Mouse (Mus musculus) large intestine, adult 2 months (tissue): ENCODE measurements around the gene Gm11096. TPM values are rescaled to one million over a fixed set of nuclear protein-coding genes. Genes with fewer than 3 reads are reported as not detected.

ENCODE experiments used
- DNase-seq: peaks from one replicate; pipeline ENCODE4 v3.0.0-alpha.2; 2012; ENCODE audit warnings: low read depth, low spot score
- WGBS: fragments of 180-500 bp; shearing (Covaris S2); methylation state at CpG from one replicate; pipeline ENCODE4 v1.1.7; 2018; 5-methylcytosine and 5-hydroxymethylcytosine counted together
- polyA plus RNA-seq: library from polyadenylated mRNA; depleted of rRNA; stranded (reverse); fragments of >200 nt; gene quantifications from 2 replicates; pipeline ENCODE4 v1.2.3, GENCODE M21; 2012; rRNA removed

The Gm11096 gene
- not detected in 2 replicates for polyA plus RNA-seq

DNA sequence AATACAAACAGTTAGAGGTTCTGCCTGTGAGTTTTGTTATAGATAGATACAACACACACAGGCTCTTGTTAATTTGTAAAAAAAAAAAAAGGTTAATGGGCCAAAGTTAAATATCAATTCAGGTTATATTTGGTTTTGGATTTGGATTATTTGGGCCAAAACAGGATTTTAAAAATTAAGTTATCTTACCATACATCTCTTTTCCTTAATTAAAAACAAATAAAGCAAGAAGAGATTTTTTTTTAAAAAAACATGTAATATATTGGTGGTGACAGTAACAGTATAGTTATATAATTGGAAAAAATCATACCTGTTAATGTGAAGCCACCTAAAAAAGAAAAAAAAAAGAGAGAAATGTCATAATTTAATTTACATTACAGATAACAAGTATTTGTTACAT is at the start of gene Gm11096:
Gene Gm11096 (plus strand): TSS at position 301 of the 400 bp plus-strand sequence.
- DNase-seq: no peak

DNA sequence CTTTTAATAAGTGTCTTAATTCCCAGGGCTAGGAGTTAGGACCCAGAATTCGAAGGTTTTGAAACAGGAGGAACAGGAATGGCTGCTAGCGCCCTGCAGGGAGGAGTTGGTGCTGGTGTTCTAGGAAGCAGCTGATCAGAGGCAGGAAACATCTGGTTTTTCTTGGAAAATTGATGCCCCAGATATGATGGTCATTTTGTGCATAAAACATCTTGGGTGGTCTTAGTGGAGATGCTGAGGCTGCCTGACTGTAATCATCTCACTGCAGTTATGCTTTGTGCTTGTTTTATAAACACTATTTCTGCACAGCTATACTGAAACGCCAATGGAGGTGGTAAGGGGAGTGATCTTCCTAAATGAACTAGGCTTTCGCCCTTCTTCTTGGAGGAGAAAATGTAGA is 48.5 kb upstream of the Gm11096 start:
- no peak for DNase-seq
- 66% methylated on average over 4 of the region's 4 CpGs for WGBS

DNA sequence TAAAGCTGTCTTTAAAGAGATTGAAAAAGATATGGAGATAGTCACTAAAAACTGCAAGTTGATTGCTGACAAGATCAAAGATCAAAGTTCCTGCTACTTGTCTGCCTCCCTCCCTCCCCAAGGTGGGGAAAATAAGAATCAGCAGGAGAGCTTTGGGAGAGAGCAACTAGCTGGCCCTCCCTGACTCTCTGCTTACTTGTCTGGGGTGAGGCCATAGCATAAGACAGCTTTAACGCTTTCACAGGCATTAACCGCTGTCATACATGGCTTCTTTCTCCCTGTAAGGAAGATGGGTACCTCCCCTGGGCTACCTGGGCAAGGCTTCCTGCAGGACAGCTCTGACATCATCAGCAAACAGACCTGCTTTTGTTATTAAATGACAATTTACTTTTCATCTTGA is 47.4 kb upstream of the Gm11096 start:
- no peak for DNase-seq
- 35% methylated on average over 2 of the region's 2 CpGs for WGBS

DNA sequence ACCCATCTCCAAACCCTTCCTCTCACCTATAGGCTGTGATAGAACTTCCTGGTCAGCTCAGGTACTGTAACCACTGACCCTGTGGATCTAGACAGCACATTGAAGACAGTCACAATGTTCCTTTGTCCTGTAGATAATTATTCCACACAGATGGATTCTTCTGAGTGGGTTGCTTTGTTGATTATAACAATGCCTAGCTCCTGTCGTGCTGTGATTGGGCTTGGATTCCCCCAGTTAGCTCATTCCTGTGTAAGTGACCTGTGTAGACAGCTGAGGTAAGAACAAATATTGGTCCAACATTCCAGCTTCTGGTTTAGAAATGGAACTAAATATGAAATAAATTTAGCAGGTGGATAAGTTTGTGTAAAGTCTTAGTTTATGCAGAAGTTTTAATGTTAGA is 44.1 kb upstream of the Gm11096 start:
- WGBS: 62% methylated on average over 1 of the region's 1 CpGs
- DNase-seq: no peak

DNA sequence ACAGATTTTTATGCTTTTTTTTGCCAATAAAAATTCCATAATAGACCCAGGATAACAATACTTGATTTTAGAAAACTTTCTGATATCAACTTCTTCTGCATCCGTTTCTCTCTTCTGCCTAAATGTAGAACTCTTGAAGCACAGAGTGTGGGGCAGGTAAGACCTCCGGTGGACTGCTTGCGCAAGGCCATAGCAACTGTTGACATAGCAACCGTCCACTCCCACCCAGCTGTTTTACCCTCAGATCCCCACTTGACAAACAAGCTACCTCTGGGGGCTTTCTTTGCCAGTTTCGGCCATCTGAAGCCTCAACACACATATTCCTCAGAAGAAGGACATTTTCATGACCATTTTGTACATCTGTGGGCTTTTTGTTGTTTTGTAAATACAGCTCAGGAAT is 41.2 kb upstream of the Gm11096 start:
- DNase-seq: no peak
- WGBS: 39% methylated on average over 5 of the region's 5 CpGs

DNA sequence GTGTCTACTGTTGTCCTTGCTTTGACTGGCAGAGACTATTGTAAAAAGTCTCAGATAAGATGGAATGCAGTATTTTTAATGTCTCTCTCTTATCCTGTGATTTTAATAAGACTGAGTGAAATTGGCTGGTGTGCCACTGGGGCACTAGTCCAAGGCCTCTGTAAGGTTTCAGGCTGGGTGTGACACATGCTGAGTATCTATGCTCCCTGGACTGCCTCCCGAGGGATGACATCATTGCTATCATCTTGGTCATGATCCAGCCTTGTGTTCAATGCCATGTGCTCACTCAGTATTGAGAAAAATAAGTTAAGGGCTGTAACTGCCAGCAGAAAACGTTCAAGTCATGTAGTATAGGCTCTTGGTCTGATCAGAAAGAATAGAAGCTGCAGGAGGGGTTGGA is 38.9 kb upstream of the Gm11096 start:
- WGBS: 17% methylated on average over 2 of the region's 2 CpGs
- peak; percentile 4 for DNase-seq

DNA sequence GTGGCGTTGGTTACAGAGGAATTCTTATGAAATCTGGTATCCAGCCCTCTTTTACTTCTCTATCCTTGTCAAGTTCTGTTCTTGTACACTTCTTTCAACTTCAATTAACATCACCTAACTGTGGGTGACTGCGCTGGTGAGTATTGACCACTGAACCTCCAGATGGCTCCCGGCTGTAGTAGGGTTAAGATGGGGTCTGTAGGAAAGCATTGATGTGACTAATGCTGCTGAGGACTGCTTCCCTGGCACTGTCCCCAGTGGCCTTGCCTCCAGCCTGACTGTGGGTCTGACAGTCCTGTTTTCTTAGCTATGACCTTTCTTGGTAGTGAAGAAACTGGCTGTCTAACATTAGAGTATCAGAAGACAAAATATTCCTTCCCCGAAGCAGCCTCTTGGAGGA is 38.4 kb upstream of the Gm11096 start:
- DNase-seq: no peak
- 74% methylated on average over 4 of the region's 4 CpGs for WGBS

DNA sequence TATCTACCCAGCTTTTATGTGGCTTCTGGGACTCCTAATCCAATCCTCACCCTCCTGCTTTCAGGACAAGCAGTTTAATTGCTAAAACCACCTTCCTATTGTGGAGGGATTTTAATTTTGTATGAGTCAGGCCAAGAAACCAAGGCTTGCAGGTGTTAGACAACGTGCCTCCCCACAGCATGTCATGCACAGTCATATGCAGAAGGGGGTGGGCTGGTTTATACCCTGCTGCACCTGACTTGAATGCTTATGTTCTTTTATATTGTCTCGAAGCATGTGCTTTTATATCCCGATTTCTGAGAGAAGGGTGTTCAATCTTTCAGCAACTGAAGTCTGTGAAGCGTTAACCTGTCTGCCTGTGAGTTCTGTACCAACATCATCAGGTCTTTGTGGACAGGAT is 37.3 kb upstream of the Gm11096 start:
- 83% methylated on average over 4 of the region's 4 CpGs for WGBS
- no peak for DNase-seq

DNA sequence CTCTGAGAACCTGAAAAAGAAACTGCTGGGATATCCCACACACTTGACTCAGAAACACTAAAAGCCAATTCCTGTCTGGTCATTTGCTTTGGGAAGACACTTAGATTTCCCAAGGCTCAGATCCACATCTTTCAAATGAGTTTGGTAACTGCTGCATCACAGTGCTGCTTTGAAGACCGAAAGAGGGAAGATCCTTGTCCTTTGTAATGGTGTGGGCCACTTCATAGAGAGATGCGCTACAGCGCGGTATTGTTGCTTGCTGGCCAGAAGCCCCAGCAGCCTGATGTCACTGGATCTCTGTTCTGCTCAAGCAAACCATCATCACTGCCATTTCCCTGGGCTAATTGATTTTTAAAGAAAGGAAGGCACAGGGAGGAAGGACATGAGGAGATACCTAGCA is 28.8 kb upstream of the Gm11096 start:
- 59% methylated on average over 4 of the region's 4 CpGs for WGBS
- DNase-seq: no peak

DNA sequence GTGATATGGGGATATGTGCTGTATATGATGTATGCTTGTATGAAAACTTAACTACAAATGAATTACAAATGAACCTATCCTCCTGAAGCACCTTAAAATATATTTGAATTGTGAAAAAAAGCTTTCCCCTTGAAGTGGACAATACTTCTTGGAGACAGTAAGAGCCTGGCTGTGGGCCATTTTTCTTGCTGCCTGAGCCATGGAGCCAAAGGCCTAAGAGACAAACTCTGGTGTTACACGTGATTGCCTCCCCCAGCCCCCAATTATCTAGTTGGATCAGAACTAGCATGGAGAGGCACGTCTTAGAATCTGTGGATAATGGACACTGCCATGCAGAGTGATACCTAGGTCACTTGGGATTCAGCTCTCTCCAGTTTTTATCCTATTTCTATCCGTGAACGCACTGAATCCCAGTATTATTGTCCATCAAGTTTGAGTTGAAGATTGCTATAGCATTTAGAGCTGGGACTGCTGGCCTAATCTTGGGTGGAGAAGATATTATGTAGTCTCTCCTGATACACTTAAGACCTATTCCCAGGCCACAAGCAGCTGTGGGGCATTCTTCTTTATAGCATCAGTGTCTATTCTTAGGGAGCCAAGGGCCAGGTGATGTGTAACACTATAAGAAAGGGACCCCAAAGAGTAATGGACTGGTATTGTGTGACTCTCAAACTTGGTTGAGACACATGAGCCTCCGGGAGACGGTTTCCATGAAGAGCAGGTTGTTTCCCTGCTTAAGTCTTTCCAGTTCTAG is 25.0 kb upstream of the Gm11096 start:
- WGBS: 87% methylated on average over 6 of the region's 6 CpGs
- DNase-seq: no peak

DNA sequence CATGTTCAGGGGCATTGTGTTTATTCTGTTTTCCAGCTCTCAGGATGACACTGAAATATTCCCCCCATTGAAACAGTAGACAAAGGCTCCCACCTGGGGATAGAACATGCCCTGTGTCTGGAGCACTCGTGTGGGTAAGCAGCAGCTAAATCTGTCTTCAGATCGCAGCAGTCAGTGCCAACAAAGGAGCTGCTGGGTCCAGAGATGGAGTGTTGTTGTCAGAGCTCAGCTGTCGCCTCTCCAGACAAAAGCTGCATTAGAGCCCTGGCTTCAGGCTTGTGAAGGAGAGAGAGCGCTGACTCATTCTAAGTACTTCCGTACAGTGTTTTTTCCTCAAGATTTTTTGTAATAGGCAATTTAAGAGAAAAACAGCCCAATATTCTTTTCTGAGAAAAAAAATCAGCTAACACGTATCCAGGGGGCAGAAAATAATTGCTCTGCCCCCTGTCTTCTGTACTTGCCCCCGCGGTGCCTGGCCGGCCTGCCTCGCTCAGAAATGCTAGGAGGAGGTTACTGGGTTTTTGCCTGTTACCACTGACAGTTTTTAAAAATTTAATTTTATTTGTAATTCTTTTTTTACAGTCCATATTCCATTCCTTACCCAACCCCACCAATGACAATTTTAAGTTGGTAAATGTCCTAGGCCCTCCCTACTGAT is 21.6 kb upstream of the Gm11096 start:
- DNase-seq: no peak
- 82% methylated on average over 10 of the region's 10 CpGs for WGBS

DNA sequence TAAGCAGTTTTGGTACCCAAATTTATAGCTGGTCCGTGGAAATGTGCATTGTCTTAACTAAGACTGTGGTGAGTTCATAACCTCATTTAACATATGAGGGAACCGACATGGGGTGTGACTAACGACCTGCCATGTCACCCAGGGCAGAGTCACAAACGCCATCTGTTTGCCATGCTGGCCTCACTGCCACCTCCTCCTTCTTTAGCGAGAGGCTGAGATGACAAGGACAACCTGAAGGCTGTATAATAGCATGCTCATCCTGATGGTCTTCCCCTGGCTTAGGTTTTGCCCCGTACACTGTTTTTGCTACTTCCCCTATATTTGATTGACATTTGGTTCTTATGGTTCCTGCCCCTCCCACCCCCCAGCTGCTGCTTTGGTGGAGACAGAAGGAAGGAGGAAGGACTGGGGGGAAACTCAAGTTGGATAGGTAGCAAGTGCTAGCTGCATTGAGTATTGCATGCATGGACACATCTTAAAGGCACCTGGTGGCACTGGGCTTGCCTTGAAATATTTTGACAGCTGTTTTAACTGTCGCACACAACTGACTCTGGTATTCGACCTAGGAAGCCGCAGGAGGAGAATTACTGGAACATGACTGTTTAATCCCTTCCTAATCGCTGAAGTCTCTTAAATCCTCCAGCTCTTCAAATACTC is 17.2 kb upstream of the Gm11096 start:
- WGBS: 54% methylated on average over 10 of the region's 10 CpGs
- no peak for DNase-seq

DNA sequence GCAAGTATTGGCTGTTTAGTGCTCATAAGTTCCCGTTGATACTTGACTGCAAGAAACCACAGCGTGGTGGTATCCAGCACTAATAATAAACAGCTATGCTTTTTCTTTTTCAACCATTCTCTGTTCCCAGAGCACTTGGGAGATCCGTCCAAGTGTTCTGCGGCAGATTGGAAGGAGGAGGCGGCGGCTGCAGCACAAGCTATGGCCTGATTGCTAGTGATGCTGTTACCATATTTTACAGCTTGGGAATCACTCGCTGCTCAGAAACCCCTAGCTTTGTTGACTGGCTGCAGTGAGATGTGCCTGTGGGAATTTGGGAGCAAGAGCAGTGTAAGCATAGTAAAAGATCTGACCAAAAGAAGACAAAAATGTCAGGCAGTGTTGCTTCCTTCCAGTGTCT is 14.3 kb upstream of the Gm11096 start:
- no peak for DNase-seq
- WGBS: 77% methylated on average over 7 of the region's 7 CpGs

DNA sequence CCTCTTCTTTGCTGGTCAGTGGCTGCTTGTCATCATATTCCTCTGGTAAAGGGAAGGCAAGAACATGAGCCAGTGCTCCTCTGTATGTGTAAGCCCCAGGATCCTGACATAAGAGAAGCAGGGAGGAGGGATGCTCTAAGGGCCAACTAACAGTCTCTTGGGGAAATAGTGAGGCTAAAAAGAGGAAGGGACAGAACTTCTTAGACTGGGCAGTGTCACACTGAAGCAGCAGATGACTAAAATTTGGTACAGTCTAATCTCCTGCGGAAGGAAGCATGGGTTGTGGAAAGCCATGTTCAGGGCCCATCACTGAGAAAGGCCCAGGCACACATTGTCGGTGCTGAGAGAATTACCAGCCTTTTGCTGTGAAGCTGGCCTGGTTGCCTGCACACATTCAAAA is 8.8 kb upstream of the Gm11096 start:
- no peak for DNase-seq
- 89% methylated on average over 2 of the region's 2 CpGs for WGBS

DNA sequence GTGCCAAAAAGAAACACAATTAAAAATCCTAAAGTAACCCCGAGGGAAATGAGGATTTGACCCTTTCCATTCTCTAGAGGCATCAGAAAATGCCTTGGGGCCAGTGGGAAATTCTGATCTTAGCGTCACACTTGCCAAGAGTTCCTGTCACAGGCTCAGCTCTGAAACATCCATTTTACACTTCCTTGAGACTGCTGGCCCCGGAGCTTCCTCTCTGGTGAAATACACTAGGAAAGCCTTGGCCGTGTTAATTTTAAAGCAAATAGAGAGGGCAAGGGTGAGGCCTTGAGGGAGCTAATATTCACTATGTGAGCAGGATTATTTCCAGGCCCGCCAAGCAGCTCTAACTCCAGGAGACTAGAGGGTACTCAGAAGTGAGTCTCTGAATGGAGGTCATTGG is 8.4 kb upstream of the Gm11096 start:
- WGBS: 34% methylated on average over 5 of the region's 5 CpGs
- no peak for DNase-seq

DNA sequence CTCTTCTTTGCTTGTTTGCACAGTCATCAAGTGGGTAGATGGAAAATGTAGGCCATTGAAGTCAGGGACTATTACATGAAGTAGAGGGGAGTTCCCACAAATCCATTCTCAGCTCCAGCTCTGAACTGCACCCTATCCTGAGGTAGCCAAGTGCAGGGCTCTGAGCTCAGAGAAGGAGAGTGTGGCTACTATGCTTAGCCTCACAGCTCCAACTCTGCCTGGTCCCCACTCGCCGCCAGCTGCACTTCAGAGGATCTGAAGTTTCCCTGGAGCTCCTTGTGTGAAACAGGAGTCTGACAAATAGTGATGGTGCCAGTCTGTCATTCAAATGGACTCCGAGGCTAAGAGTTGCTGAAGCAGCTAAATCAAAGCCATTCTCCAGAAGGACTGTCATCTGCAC is 13.7 kb downstream of the Gm11096 start:
- no peak for DNase-seq
- WGBS: 69% methylated on average over 3 of the region's 3 CpGs

DNA sequence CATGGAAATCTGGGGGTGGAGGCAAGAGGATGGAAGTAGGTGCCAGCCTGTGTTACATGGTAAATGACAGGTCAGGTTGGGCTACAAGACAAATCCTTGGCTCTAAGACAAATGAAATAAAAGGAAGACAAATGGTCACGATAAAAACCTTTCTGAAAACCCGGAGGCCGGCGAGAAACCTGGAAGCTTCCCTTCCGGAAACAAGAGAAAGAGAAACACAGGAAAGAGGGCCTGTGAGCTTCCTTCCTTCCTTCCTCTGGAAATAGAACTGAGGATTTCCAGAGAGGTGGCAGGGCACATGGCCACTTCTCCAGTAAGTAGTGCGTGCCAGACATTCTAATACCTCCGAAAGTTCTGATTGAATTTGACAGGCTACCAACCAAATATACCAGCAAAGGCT is 14.4 kb downstream of the Gm11096 start:
- no peak for DNase-seq
- 74% methylated on average over 7 of the region's 7 CpGs for WGBS

DNA sequence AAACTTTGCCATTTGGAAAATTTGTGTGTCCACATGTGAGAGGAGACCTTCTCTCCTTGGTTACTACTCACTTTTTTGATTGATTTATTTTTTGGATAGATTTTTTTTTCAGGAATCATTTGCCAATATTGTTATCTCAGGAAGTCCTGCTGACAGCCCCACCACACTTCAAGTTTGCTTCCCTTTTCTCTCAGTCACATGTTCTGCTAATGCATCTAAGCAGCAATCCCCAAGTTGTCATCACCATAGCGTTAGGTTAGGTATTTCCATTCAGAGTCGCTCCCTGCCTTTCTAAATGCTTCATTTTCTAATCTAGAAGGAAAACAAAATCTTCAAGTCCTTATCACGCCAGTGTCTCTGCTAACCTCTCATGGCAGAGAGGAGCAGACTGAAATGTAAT is 17.8 kb downstream of the Gm11096 start:
- WGBS: 93% methylated on average over 3 of the region's 3 CpGs
- DNase-seq: no peak

DNA sequence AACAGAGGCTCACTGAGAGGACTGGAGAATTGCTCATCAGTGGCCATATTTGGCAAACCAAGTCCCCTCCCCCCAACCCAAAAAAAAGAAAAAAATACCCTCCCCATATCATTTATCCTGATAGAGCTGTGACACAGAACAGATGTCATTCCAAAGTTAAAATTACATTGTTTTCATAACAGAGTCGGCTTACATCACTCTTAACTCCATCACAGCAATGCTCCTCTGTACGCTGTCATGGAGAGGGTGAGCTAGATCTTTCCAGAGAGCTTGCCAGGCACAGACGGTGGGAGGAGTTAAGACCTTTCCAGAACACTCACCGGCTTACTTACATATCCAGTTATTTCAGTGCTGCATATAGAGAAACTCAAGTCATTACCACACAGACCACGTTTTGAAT is 27.4 kb downstream of the Gm11096 start:
- WGBS: 69% methylated on average over 5 of the region's 5 CpGs
- no peak for DNase-seq

DNA sequence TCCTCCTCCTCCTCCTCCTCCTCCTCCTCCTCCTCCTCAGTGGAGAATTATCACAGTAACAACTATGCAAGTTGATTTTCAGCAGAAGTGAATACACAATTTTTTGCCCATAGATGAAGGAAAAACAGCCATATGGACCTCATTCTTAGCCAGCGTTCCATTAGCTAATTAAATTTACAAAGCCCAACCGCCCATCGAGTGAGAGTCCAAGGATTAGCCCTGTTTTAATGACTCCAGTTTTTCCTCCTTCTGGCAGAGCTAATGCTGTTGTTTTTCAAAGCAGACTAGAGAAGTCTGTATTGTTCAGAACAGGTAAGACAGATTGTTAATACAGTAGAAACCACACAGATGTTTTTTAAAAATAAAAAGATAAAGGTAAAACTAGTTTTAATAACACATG is 31.8 kb downstream of the Gm11096 start:
- 55% methylated on average over 3 of the region's 3 CpGs for WGBS
- DNase-seq: no peak

DNA sequence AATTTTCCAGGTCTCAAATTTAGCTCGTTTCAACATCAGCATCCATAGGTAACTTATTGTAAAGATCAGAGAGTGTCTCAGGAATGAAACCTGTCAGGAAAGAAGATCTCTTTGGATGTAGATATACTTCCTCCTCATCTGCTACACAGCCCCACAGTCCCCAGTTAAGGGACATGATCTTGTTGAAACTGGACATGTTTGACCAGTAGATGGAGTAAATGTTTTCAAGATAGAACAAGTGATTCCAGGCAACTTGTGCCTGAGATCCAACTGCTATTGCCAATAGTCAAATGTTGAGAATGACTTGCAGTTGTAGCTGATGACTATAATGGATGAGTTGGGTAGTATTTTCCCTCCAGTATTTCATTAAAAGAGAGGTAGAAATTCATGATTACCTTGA is 35.9 kb downstream of the Gm11096 start:
- 65% methylated on average over 1 of the region's 1 CpGs for WGBS
- DNase-seq: no peak
